Mouse (Mus musculus) embryo, embryonic 11.5 days (tissue): ENCODE data around the gene Col4a3bp.
A peak's percentile ranks its signal among the peaks of the same experiment; 100 is the strongest.

Experiments
- DNase-seq: peaks from one replicate; pipeline ENCODE4 v3.0.0-alpha.2; 2012; ENCODE audit warnings: low read depth, low spot score

The Col4a3bp gene

DNA sequence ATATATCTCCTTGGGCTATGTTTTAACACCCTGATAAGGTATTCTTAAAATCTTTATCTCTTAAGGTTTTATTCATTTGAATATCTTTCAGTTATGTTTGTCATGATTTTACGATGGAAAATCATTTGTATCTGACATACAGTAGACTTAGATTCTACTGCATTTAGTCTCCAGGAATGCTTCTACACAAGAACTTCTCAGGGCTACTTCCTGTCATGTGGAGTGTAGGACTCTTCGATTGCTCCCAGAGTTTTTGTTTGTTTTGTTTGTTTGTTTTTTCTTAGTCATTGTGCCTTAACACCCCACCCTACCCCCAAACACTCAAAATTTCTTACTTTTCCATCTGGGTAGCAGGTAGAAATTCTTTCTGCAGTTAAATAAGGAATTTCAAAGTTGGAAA lies 1.0 kb upstream of the Col4a3bp start:
- no peak for DNase-seq

DNA sequence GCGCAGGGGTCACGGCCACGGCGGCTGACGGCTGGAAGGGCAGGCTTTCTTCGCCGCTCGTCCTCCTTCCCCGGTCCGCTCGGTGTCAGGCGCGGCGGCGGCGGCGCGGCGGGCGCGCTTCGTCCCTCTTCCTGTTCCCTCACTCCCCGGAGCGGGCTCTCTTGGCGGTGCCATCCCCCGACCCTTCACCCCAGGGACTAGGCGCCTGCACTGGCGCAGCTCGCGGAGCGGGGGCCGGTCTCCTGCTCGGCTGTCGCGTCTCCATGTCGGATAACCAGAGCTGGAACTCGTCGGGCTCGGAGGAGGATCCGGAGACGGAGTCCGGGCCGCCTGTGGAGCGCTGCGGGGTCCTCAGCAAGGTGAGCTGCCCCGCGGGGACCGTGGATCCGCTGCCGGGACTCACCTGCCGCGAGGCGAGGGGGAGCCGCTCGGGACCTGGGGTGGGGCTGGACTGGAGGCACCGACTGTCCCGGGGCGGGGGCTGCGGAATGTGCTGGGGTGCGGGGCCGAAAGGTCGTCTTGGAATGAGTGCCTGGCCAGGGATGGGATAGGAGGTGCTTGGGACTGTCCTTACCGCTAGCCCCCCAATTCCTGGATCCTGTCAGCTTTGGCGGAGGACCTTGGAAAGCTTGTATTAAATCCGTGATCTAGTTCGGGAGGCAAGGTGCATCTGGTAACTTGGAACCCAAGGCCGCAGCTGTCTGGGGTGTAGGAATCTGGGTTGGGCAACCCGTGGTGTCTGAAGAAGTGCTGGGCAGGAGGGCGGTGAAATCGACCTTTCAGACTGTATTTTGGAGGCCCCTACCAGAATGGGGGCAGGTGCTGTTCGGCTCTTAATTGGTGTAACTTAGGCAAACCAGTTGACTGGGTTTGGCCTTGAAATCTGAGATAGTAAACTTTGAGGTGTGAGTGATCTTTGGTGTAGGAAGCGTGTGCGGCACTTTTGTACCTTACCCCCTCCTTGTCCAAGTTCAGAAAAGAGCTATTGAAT lies 778 bp downstream of the Col4a3bp start:
- peak; percentile 17 for DNase-seq

DNA sequence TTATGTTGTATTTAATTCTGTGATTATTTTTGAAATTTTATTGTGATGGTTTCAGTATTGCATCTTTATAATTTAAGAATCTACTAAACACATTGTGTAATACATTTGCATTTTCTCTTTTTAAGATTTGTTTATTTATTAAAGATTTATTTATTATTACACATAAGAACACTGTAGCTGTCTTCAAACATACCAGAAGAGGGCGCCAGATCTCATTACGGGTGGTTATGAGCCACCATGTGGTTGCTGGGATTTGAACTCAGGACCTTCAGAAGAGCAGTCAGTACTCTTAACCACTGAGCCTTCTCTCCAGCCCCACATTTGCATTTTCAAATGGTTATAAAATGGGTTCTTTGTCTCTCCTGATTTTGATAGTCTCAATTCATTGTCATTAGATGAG lies 2.1 kb downstream of the Col4a3bp start:
- no peak for DNase-seq

DNA sequence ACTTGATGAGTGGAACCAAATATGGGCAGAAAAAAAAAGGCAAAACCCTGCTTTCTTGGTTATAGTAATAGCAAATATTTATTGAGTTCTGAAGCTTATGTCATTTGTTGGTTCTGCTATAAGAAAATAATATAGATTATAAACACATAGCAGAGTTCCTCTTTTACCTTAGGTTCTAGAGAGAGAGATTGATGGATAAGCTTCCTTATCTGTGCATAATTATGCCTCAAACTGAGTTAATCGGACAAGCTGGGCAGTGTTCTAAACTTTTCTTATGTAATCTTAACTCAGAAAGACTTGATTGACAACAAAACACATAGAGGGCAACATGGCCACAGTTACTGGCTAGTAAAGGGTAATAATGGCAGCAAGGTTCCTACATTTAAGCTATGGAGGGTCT lies 4.8 kb downstream of the Col4a3bp start:
- DNase-seq, result no peak

GRCm38 (mm10) chr13:96547941-96548340 lies 5.5 kb downstream of the Col4a3bp start:
- DNase-seq, result no peak

- no peak for DNase-seq
Observed at GRCm38 (mm10) chr13:96555099-96555498, 12.7 kb downstream of the Col4a3bp start.

GRCm38 (mm10) chr13:96567977-96568376 lies 25.6 kb downstream of the Col4a3bp start:
- DNase-seq, result no peak

- no peak for DNase-seq
Observed at GRCm38 (mm10) chr13:96570313-96571015, 28.0 kb downstream of the Col4a3bp start.

GRCm38 (mm10) chr13:96571016-96571361 lies 28.6 kb downstream of the Col4a3bp start:
- no peak for DNase-seq

DNA sequence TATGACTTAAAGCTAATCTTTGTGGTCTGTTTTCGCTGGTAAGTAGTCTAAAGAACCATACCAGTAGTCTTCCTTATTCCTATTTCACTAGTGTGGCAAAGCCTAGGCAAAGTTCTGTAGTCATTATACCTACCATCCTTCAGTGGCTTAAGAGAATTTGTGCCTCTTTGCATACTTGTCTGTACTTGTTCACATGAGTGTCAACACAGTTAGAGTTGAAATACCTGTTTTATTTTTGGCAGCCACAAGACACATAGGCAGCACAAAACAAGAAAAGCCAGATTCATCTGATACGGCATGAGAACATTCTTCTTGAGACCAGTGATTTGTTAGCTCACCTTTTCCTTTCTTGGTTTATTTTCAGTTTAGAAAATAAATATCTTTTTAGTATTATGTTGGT lies 31.8 kb downstream of the Col4a3bp start:
- no peak for DNase-seq

DNA sequence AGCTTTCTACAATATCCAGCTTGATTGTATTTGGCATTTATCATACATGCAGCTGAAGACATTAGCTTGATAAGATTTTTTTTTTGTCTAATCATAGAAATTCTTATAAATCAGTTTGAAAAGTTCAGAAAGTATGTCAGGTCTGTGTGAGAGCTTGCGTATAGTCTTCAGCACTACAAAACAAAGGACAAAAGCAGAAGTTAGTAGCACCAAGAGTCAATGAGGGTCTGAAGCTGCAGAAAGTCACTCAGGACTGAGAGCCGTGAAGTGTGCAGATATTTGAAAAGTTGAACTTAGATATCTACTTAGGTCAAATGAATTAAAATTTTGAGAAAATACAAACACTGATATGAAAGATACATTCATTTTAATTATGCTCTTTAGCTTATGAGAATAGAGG lies 36.7 kb downstream of the Col4a3bp start:
- DNase-seq, result no peak

GRCm38 (mm10) chr13:96579979-96580378 lies 37.6 kb downstream of the Col4a3bp start:
- no peak for DNase-seq

DNA sequence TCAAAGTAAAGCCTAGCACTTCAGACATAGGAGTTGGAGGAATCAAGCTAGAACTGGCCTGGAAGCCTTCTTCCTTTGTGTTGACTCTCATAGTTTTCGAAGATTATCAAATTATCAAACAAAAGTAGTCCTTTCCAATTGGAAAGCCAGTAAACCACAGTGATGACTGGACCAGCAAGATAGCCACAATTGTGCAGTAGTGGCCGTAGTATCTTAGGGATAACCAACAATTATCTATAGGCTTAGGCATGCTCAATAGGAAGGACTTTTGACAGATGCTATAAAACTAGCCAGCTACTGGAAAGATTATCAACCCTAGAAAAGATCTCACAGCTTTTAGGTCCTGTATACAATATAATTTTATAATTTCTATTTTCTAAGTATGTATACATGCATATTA lies 41.8 kb downstream of the Col4a3bp start:
- no peak for DNase-seq

- no peak for DNase-seq
Observed at GRCm38 (mm10) chr13:96586540-96586939, 44.1 kb downstream of the Col4a3bp start.

GRCm38 (mm10) chr13:96588642-96589041 lies 46.2 kb downstream of the Col4a3bp start:
- DNase-seq, result no peak

GRCm38 (mm10) chr13:96593621-96594020 lies 51.2 kb downstream of the Col4a3bp start:
- DNase-seq, result peak; percentile 11

GRCm38 (mm10) chr13:96594070-96594469 lies 51.7 kb downstream of the Col4a3bp start:
- no peak for DNase-seq

GRCm38 (mm10) chr13:96599182-96599581 lies 56.8 kb downstream of the Col4a3bp start:
- DNase-seq, result no peak

- DNase-seq, result no peak
Observed at GRCm38 (mm10) chr13:96604242-96604641, 61.8 kb downstream of the Col4a3bp start.

DNA sequence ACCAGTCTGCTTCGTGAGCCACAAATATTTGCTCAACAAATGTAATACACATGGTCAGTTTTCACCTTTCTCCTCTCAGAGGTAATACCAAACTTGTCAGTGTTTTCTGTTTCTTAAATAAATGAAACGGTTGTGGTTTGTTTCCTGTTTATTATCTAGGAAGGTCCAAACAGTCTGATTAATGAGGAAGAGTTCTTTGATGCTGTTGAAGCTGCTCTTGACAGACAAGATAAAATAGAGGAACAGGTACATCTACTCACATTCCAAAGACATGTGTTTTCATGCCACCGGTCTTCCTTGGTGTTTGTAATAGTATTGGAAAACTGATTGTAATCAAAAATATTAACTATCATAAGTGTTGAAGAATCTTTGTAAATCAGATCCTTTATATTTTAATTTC lies 72.2 kb downstream of the Col4a3bp start:
- DNase-seq, result no peak

DNA sequence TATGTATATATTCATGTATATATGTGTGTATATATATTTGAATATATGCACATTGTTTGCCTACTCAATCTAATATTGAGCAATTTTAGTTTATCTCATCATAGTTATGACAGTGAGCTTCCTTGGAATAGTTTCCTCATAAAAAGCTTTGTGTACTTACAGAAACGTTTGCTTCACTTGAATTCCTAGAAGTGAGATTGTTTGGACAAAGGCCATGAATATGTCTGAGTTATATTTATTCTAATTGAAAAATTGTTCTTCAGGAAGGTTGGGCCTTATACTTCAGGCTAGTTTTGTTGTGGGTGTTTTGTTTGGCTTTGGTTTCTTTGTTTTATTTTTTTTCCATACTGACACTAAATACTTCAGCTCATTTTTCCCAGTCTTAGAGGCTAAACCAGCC lies 78.5 kb downstream of the Col4a3bp start:
- no peak for DNase-seq

- no peak for DNase-seq
Observed at GRCm38 (mm10) chr13:96630396-96630795, 88.0 kb downstream of the Col4a3bp start.

DNA sequence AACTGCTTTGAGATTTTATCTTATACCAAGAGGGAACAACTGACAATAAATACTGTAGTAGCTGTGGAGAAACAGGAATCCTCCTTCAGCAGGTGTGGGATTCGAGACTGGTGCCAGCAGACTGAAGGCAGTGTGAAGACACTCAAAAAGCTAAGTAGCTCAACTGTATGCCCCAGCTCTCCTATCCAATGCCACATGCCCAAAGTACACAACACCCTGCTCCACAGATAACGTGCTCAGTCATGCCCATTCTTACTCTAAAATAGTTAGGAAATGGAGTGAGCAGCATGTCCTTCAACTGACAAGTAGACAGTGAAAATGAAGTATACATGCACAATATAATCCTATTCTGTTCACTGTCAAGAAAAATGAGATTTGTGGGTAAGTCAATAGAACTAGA lies 101.8 kb downstream of the Col4a3bp start:
- DNase-seq, result no peak
